Mouse (Mus musculus): ENCODE results near the gene Rgs7. TPM values are rescaled to one million over a fixed set of nuclear protein-coding genes. Genes with fewer than 3 reads are reported as not detected.

The Rgs7 gene
- polyA plus RNA-seq (2015; fragmentation: Nextera tagmentation; extraction: Ambion mirVana), result 1.3 and 1.9 TPM in 2 replicates

- Histone ChIP-seq H3K9me3 (replicated peaks; ENCODE audit: control insufficient read depth, low read length) (no peaks in the 10 kb centered on the region), H3K9ac (ENCODE audit: low read length) (peak within 1 kb of the TSS; percentile 63), H3K27me3 (ENCODE audit: control insufficient read depth, insufficient read depth, low read length) (peaks cover 8% of the 10 kb centered on the region; the same call in 1 of the 2 replicates), H3K4me1 (ENCODE audit: control insufficient read depth, insufficient read depth, low read length) (0 out of 2 replicates have a peak, but pooled peaks cover 3% of the 10 kb centered on the region), H3K27ac (ENCODE audit: low read length) (no peak within 1 kb of the TSS), H3K36me3 (ENCODE audit: control insufficient read depth, insufficient read depth, low read length) (no peaks in the 10 kb centered on the region), H3K4me3 (replicated peaks; ENCODE audit: low read length) (peak within 1 kb of the TSS; percentile 49), H3K4me2 (ENCODE audit: low read depth, low read length) (peak within 1 kb of the TSS; percentile 78)
- under 1% methylated on average over 53 of the region's 82 CpGs for whole genome bisulfite sequencing
- ATAC-seq (ENCODE audit: insufficient read depth, low FRiP score), result peak; percentile 90
Measured at GRCm38 (mm10) chr1:175491861-175492682, at the start of gene Rgs7. Gene Rgs7, minus strand, starts transcription at chr1:175492500.

- Histone ChIP-seq H3K4me1 (ENCODE audit: control insufficient read depth, insufficient read depth, low read length) (no peaks in the 10 kb centered on the region), H3K9ac (ENCODE audit: low read length) (no peak overlapping the region), H3K9me3 (replicated peaks; ENCODE audit: control insufficient read depth, low read length) (peaks cover 5% of the 10 kb centered on the region), H3K27me3 (ENCODE audit: control insufficient read depth, insufficient read depth, low read length) (no peaks in the 10 kb centered on the region), H3K4me2 (ENCODE audit: low read depth, low read length) (no peak overlapping the region), H3K27ac (ENCODE audit: low read length) (no peak overlapping the region), H3K4me3 (replicated peaks; ENCODE audit: low read length) (no peak overlapping the region), H3K36me3 (ENCODE audit: control insufficient read depth, insufficient read depth, low read length) (no peaks in the 10 kb centered on the region)
- no peak for ATAC-seq (ENCODE audit: insufficient read depth, low FRiP score)
- WGBS, result 84% methylated on average over 5 of the region's 5 CpGs
Measured at GRCm38 (mm10) chr1:175540700-175541099, 48.4 kb upstream of the Rgs7 start.

GRCm38 (mm10) chr1:175537321-175537720 is 45.0 kb upstream of the Rgs7 start:
- no peak overlapping the region for H3K27ac ChIP-seq (ENCODE audit: low read length)
- no peak overlapping the region for H3K4me3 ChIP-seq (replicated peaks; ENCODE audit: low read length)
- H3K27me3 ChIP-seq (ENCODE audit: control insufficient read depth, insufficient read depth, low read length), result no peaks in the 10 kb centered on the region
- no peak for ATAC-seq (ENCODE audit: insufficient read depth, low FRiP score)
- no peak overlapping the region for H3K9ac ChIP-seq (ENCODE audit: low read length)
- WGBS, result 19% methylated on average over 1 of the region's 1 CpGs
- no peaks in the 10 kb centered on the region for H3K36me3 ChIP-seq (ENCODE audit: control insufficient read depth, insufficient read depth, low read length)
- H3K4me2 ChIP-seq (ENCODE audit: low read depth, low read length), result no peak overlapping the region
- 0 out of 2 replicates have a peak, but pooled peaks cover 3% of the 10 kb centered on the region for H3K9me3 ChIP-seq (replicated peaks; ENCODE audit: control insufficient read depth, low read length)
- H3K4me1 ChIP-seq (ENCODE audit: control insufficient read depth, insufficient read depth, low read length), result no peaks in the 10 kb centered on the region

- Histone ChIP-seq H3K27ac (ENCODE audit: low read length) (no peak overlapping the region), H3K4me3 (replicated peaks; ENCODE audit: low read length) (no peak overlapping the region), H3K27me3 (ENCODE audit: control insufficient read depth, insufficient read depth, low read length) (no peaks in the 10 kb centered on the region), H3K9ac (ENCODE audit: low read length) (no peak overlapping the region), H3K36me3 (ENCODE audit: control insufficient read depth, insufficient read depth, low read length) (no peaks in the 10 kb centered on the region), H3K9me3 (replicated peaks; ENCODE audit: control insufficient read depth, low read length) (0 out of 2 replicates have a peak, but pooled peaks cover 3% of the 10 kb centered on the region), H3K4me1 (ENCODE audit: control insufficient read depth, insufficient read depth, low read length) (no peaks in the 10 kb centered on the region), H3K4me2 (ENCODE audit: low read depth, low read length) (no peak overlapping the region)
- 45% methylated on average over 1 of the region's 1 CpGs for WGBS
- ATAC-seq (ENCODE audit: insufficient read depth, low FRiP score), result no peak
Measured at GRCm38 (mm10) chr1:175529858-175530257, 37.6 kb upstream of the Rgs7 start.

GRCm38 (mm10) chr1:175524626-175525294 is 32.5 kb upstream of the Rgs7 start:
- Histone ChIP-seq H3K27me3 (ENCODE audit: control insufficient read depth, insufficient read depth, low read length) (no peaks in the 10 kb centered on the region), H3K9me3 (replicated peaks; ENCODE audit: control insufficient read depth, low read length) (no peaks in the 10 kb centered on the region), H3K4me2 (ENCODE audit: low read depth, low read length) (no peak overlapping the region), H3K9ac (ENCODE audit: low read length) (no peak overlapping the region), H3K4me3 (replicated peaks; ENCODE audit: low read length) (no peak overlapping the region), H3K27ac (ENCODE audit: low read length) (no peak overlapping the region), H3K4me1 (ENCODE audit: control insufficient read depth, insufficient read depth, low read length) (no peaks in the 10 kb centered on the region), H3K36me3 (ENCODE audit: control insufficient read depth, insufficient read depth, low read length) (no peaks in the 10 kb centered on the region)
- no peak for ATAC-seq (ENCODE audit: insufficient read depth, low FRiP score)
- 63% methylated on average over 3 of the region's 3 CpGs for WGBS

- Histone ChIP-seq H3K4me1 (ENCODE audit: control insufficient read depth, insufficient read depth, low read length) (no peaks in the 10 kb centered on the region), H3K9ac (ENCODE audit: low read length) (no peak overlapping the region), H3K9me3 (replicated peaks; ENCODE audit: control insufficient read depth, low read length) (no peaks in the 10 kb centered on the region), H3K4me3 (replicated peaks; ENCODE audit: low read length) (no peak overlapping the region), H3K27ac (ENCODE audit: low read length) (no peak overlapping the region), H3K27me3 (ENCODE audit: control insufficient read depth, insufficient read depth, low read length) (no peaks in the 10 kb centered on the region), H3K4me2 (ENCODE audit: low read depth, low read length) (no peak overlapping the region), H3K36me3 (ENCODE audit: control insufficient read depth, insufficient read depth, low read length) (no peaks in the 10 kb centered on the region)
- ATAC-seq (ENCODE audit: insufficient read depth, low FRiP score), result peak; percentile 81; the same call in 1 of the 2 replicates
- WGBS, result 43% methylated on average over 2 of the region's 2 CpGs
Measured at GRCm38 (mm10) chr1:175523572-175523971, 31.3 kb upstream of the Rgs7 start.

GRCm38 (mm10) chr1:175514543-175514942 is 22.2 kb upstream of the Rgs7 start:
- Histone ChIP-seq H3K4me3 (replicated peaks; ENCODE audit: low read length) (no peak overlapping the region), H3K36me3 (ENCODE audit: control insufficient read depth, insufficient read depth, low read length) (no peaks in the 10 kb centered on the region), H3K9ac (ENCODE audit: low read length) (no peak overlapping the region), H3K4me2 (ENCODE audit: low read depth, low read length) (no peak overlapping the region), H3K4me1 (ENCODE audit: control insufficient read depth, insufficient read depth, low read length) (no peaks in the 10 kb centered on the region), H3K27ac (ENCODE audit: low read length) (no peak overlapping the region), H3K27me3 (ENCODE audit: control insufficient read depth, insufficient read depth, low read length) (no peaks in the 10 kb centered on the region), H3K9me3 (replicated peaks; ENCODE audit: control insufficient read depth, low read length) (no peaks in the 10 kb centered on the region)
- 50% methylated on average over 2 of the region's 2 CpGs for WGBS
- no peak for ATAC-seq (ENCODE audit: insufficient read depth, low FRiP score)

GRCm38 (mm10) chr1:175512173-175512572 is 19.9 kb upstream of the Rgs7 start:
- Histone ChIP-seq H3K4me2 (ENCODE audit: low read depth, low read length) (no peak overlapping the region), H3K27me3 (ENCODE audit: control insufficient read depth, insufficient read depth, low read length) (no peaks in the 10 kb centered on the region), H3K9me3 (replicated peaks; ENCODE audit: control insufficient read depth, low read length) (no peaks in the 10 kb centered on the region), H3K27ac (ENCODE audit: low read length) (no peak overlapping the region), H3K9ac (ENCODE audit: low read length) (no peak overlapping the region), H3K36me3 (ENCODE audit: control insufficient read depth, insufficient read depth, low read length) (no peaks in the 10 kb centered on the region), H3K4me3 (replicated peaks; ENCODE audit: low read length) (no peak overlapping the region), H3K4me1 (ENCODE audit: control insufficient read depth, insufficient read depth, low read length) (no peaks in the 10 kb centered on the region)
- ATAC-seq (ENCODE audit: insufficient read depth, low FRiP score), result peak; percentile 64
- WGBS, result 70% methylated on average over 3 of the region's 3 CpGs

- no peak overlapping the region for H3K27ac ChIP-seq (ENCODE audit: low read length)
- WGBS, result 76% methylated on average over 3 of the region's 3 CpGs
- H3K4me3 ChIP-seq (replicated peaks; ENCODE audit: low read length), result no peak overlapping the region
- no peaks in the 10 kb centered on the region for H3K9me3 ChIP-seq (replicated peaks; ENCODE audit: control insufficient read depth, low read length)
- no peak overlapping the region for H3K9ac ChIP-seq (ENCODE audit: low read length)
- H3K4me1 ChIP-seq (ENCODE audit: control insufficient read depth, insufficient read depth, low read length), result no peaks in the 10 kb centered on the region
- ATAC-seq (ENCODE audit: insufficient read depth, low FRiP score), result no peak
- no peaks in the 10 kb centered on the region for H3K36me3 ChIP-seq (ENCODE audit: control insufficient read depth, insufficient read depth, low read length)
- H3K27me3 ChIP-seq (ENCODE audit: control insufficient read depth, insufficient read depth, low read length), result no peaks in the 10 kb centered on the region
- no peak overlapping the region for H3K4me2 ChIP-seq (ENCODE audit: low read depth, low read length)
Measured at GRCm38 (mm10) chr1:175509989-175510388, 17.7 kb upstream of the Rgs7 start.
